In the genomic region with DNA sequence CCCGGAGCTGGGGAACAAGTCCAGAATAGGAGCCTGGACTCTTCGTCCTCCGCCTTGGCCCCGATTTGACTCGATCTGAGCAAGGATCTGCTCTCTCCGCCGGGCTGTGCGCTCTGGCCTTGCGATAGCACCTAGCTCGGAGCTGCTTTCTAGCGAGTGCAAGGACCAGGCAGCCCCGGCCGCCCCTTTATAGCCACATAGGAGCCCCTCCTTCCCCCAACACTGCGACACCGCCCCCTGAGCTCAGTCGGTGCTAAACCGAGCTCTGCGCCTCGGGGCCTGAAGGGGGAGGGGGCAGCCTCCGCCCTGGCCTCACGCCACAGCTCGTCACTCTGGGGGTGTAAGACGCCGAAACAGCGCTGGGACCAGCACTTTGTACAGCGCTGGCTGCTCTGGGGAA, we compare ENCODE assay signal across 8 mouse cellular contexts. TPM values are rescaled to one million over a fixed set of nuclear protein-coding genes. Genes with fewer than 3 reads are reported as not detected.
DNase-seq lines count a peak whose midpoint lies in the region; ATAC-seq and TF ChIP-seq lines count a peak whose summit lies in the region.

Gene Adamts1 (minus strand): TSS at position 160 of the 400 bp plus-strand sequence.

- no peak within 1 kb of the TSS for H3K27ac ChIP-seq in ES-E14 (ENCODE audit: insufficient read depth, low read depth, low read length, poor library complexity, severe bottlenecking)
- H3K27ac ChIP-seq in forebrain, postnatal 0 days (ENCODE audit: low read depth, low read length), result peak within 1 kb of the TSS; percentile 64
- H3K27ac ChIP-seq in liver, embryonic 14.5 days, result no peak within 1 kb of the TSS
- peak within 1 kb of the TSS; percentile 86 for H3K27ac ChIP-seq in neural tube, embryonic 15.5 days (replicated peaks)

- H3K9me3 ChIP-seq in ES-E14 (ENCODE audit: control insufficient read depth, insufficient read depth, low read depth, low read length), result no peaks in the 10 kb centered on the region
- no peaks in the 10 kb centered on the region for H3K9me3 ChIP-seq in forebrain, postnatal 0 days (ENCODE audit: low read length)
- no peaks in the 10 kb centered on the region for H3K9me3 ChIP-seq in liver, embryonic 14.5 days (ENCODE audit: control insufficient read depth, low read length)
- H3K9me3 ChIP-seq in neural tube, embryonic 15.5 days (replicated peaks), result no peaks in the 10 kb centered on the region

- peak; percentile 45 for TF ChIP-seq CTCF in forebrain, postnatal 0 days (IDR thresholded peaks at IDR 0.05; ENCODE audit: low read depth)
- 0 out of 2 replicates have a peak, but pooled peaks have one; percentile 9 for TF ChIP-seq CTCF in liver, embryonic 14.5 days (IDR thresholded peaks at IDR 0.05; ENCODE audit: low read depth)

- no peaks in the 10 kb centered on the region for H3K27me3 ChIP-seq in forebrain, postnatal 0 days (ENCODE audit: insufficient read depth, low read length)
- peaks cover 29% of the 10 kb centered on the region for H3K27me3 ChIP-seq in liver, embryonic 14.5 days (ENCODE audit: control insufficient read depth, insufficient read depth, low read length)
- H3K27me3 ChIP-seq in neural tube, embryonic 15.5 days (replicated peaks), result peaks cover 4% of the 10 kb centered on the region

- H3K4me1 ChIP-seq in ES-E14 (ENCODE audit: control insufficient read depth in 2 of 2, insufficient read depth in 2 of 2, low read length in 2 of 2, poor library complexity in 1 of 2), result peaks cover 0 to 1% of the 10 kb centered on the region in 2 experiments; a peak in 1 of 4 replicates
- no peaks in the 10 kb centered on the region for H3K4me1 ChIP-seq in forebrain, postnatal 0 days (ENCODE audit: insufficient read depth)
- H3K4me1 ChIP-seq in liver, embryonic 14.5 days (replicated peaks; ENCODE audit: control insufficient read depth in 2 of 2, insufficient read depth in 2 of 2, low read length in 1 of 2), result no peaks in the 10 kb centered on the region
- peaks cover 34% of the 10 kb centered on the region for H3K4me1 ChIP-seq in neural tube, embryonic 15.5 days

- H3K36me3 ChIP-seq in ES-E14 (ENCODE audit: control insufficient read depth, insufficient read depth, low read length, poor library complexity, severe bottlenecking), result peaks cover 3% of the 10 kb centered on the region; the same call in 1 of the 2 replicates
- H3K36me3 ChIP-seq in forebrain, postnatal 0 days (ENCODE audit: insufficient read depth), result no peaks in the 10 kb centered on the region
- H3K36me3 ChIP-seq in liver, embryonic 14.5 days (replicated peaks; ENCODE audit: control insufficient read depth, insufficient read depth, low read depth), result no peaks in the 10 kb centered on the region
- H3K36me3 ChIP-seq in neural tube, embryonic 15.5 days, result peaks cover 7% of the 10 kb centered on the region; the same call in 1 of the 2 replicates

- H3K4me2 ChIP-seq in forebrain, postnatal 0 days (ENCODE audit: low read depth), result peak within 1 kb of the TSS; percentile 99
- H3K4me2 ChIP-seq in liver, embryonic 14.5 days (ENCODE audit: low read depth), result peak within 1 kb of the TSS; percentile 61
- peak within 1 kb of the TSS; percentile 99 for H3K4me2 ChIP-seq in neural tube, embryonic 15.5 days

- H3K4me3 ChIP-seq in ES-E14 (ENCODE audit: insufficient read depth in 1 of 2, low read depth in 1 of 2, low read length in 2 of 2, poor library complexity in 1 of 2, severe bottlenecking in 1 of 2), result peak within 1 kb of the TSS; percentile 69 to 84
- peak within 1 kb of the TSS; percentile 57 for H3K4me3 ChIP-seq in forebrain, postnatal 0 days (ENCODE audit: low read depth, low read length)
- H3K4me3 ChIP-seq in liver, embryonic 14.5 days (ENCODE audit: insufficient read depth in 1 of 2, low read depth in 2 of 2, low read length in 2 of 2), result peak within 1 kb of the TSS; percentile 48 to 63
- peak within 1 kb of the TSS; percentile 57 for H3K4me3 ChIP-seq in neural tube, embryonic 15.5 days (replicated peaks)

- ATAC-seq in forebrain, postnatal 0 days, result peak; percentile 72
- ATAC-seq in liver, embryonic 14.5 days (ENCODE audit: insufficient read depth), result peak; percentile 66
- ATAC-seq in neural tube, embryonic 15.5 days (ENCODE audit: low FRiP score), result peak; percentile 79

- DNase-seq in ES-E14 (ENCODE audit: low read depth, low spot score), result no peak
- peak; percentile 43 for DNase-seq in cerebellum, adult 11-12 months
- DNase-seq in forebrain, postnatal 0 days, result peak; percentile 80
- peak; percentile 95 to 96 for DNase-seq in heart, postnatal 10 days
- DNase-seq in kidney, postnatal 4 days, result peak; percentile 96 to 97
- DNase-seq in liver, embryonic 14.5 days (ENCODE audit: low read depth in 3 of 3, low spot score in 3 of 3), result no peak
- DNase-seq in yolk sac, embryonic 10.5 days (ENCODE audit: low spot score), result peak; percentile 95

- H3K9ac ChIP-seq in ES-E14 (ENCODE audit: insufficient read depth, low read depth, low read length, poor library complexity, severe bottlenecking), result peak within 1 kb of the TSS; percentile 58
- peak within 1 kb of the TSS; percentile 54 for H3K9ac ChIP-seq in forebrain, postnatal 0 days
- no peak within 1 kb of the TSS; the same call in 1 of the 2 replicates for H3K9ac ChIP-seq in liver, embryonic 14.5 days (replicated peaks)
- peak within 1 kb of the TSS; percentile 69 for H3K9ac ChIP-seq in neural tube, embryonic 15.5 days (replicated peaks)

- under 1% methylated on average over 26 of the region's 26 CpGs for WGBS in forebrain, postnatal 0 days
- WGBS in liver, embryonic 14.5 days (ENCODE audit: insufficient replicate concordance), result under 1% methylated on average over 26 of the region's 26 CpGs
- 0% methylated on average over 25 of the region's 26 CpGs for WGBS in neural tube, embryonic 15.5 days

- TF ChIP-seq EP300 in liver, embryonic 14.5 days (IDR thresholded peaks at IDR 0.05; ENCODE audit: low read depth), result no peak

- intact Hi-C loops in heart, postnatal 10 days (cut with DNase I), result loop anchor here (5.0 to 10.0 kb wide), 4 partner anchors 964 to 1459 kb away; partner anchors contain the start of gene Atp5j

- in situ Hi-C loops in ES-E14 (cut with MboI; ENCODE audit: low sequenced_read_pairs in 2 of 2, unreplicated experiment in 2 of 2), result loop anchor here (10.0 to 25.0 kb wide), 3 partner anchors 612 to 1434 kb away; no protein-coding TSS in a partner anchor

TF ChIP-seq in ES-E14, 5 proteins besides CTCF, POLR2A, EP300 and RAD21:
- TF ChIP-seq ZC3H11A (IDR thresholded peaks at IDR 0.05; ENCODE audit: borderline replicate concordance, low read depth, low read length), result no peak
- TF ChIP-seq HCFC1 (IDR thresholded peaks at IDR 0.05; ENCODE audit: borderline replicate concordance, insufficient read depth, low read length), result peak; percentile 29; the same call in 1 of the 2 replicates

RNA-seq across cellular contexts. Expression of gene Adamts1, which starts in this region (rescaled TPM):
- total RNA-seq in ES-E14 (2012; rRNA removed), result 7.6 and 8.3 TPM in 2 replicates
- 12.5 and 13.8 TPM in 2 replicates for total RNA-seq in forebrain, postnatal 0 days (2014; rRNA removed)
- polyA plus RNA-seq in forebrain, postnatal 0 days (2015; fragmentation: Nextera tagmentation; extraction: Ambion mirVana), result 3.7 and 5.1 TPM in 2 replicates
- total RNA-seq in heart, postnatal 10 days (2021), result 10 to 100 TPM; 41.6 to 60.8 TPM
- polyA plus RNA-seq in liver, embryonic 14.5 days (2012; rRNA removed), result 2.9 and 3.9 TPM in 2 replicates
- polyA plus RNA-seq in liver, embryonic 14.5 days (2014; fragmentation: Nextera tagmentation; extraction: Ambion mirVana), result 4.2 and 4.6 TPM in 2 replicates
- polyA plus RNA-seq in neural tube, embryonic 15.5 days (2015; fragmentation: Nextera tagmentation; extraction: Ambion mirVana), result 8.0 and 11.5 TPM in 2 replicates

Comparison
In these comparisons a context has a peak if more than half of its experiments do, and no peak if none do; other contexts are left out.
1. DNase-seq: peak in cerebellum, adult 11-12 months (single experiment), forebrain, postnatal 0 days (single experiment), heart, postnatal 10 days (2 of 2), kidney, postnatal 4 days (2 of 2) and yolk sac, embryonic 10.5 days (single experiment); none in ES-E14 (single experiment) and liver, embryonic 14.5 days (0 of 3).
2. H3K27ac ChIP-seq: peak in forebrain, postnatal 0 days (single experiment) and neural tube, embryonic 15.5 days (single experiment); none in ES-E14 (single experiment) and liver, embryonic 14.5 days (single experiment).
3. Peak in every context shown above with its lines, with median percentiles within 50 percentile points of each other: H3K4me3 ChIP-seq, ATAC-seq and H3K4me2 ChIP-seq.